Mouse (Mus musculus) liver, embryonic 14.5 days (tissue): Measurements from ENCODE around the gene Gpr50. TPM values are rescaled to one million over a fixed set of nuclear protein-coding genes. Genes with fewer than 3 reads are reported as not detected.

Experiments
- ATAC-seq: fragments of 200-750 bp; cut with Nextera tagmentation; 2 replicates; pipeline ENCODE4 v1.8.0; 2017; ENCODE audit warnings: moderate number of reproducible peaks, mild to moderate bottlenecking, moderate library complexity; ENCODE audit not compliant: insufficient read depth
- DNase-seq, 3 experiments: peaks; one replicate each; pipeline ENCODE4 v3.0.0-alpha.2; 2012 to 2013; ENCODE audit warnings: low read depth in 3 of 3, low spot score in 3 of 3
- H3K27ac ChIP-seq: fragments of 300-500 bp; sonication (generic); 2 replicates; pipeline ENCODE4 v1.5.1; 2014; ENCODE audit warnings: moderate library complexity, mild to moderate bottlenecking, control low read depth, inconsistent platforms
- H3K27me3 ChIP-seq: fragments of 300-500 bp; sonication (generic); 2 replicates; pipeline ENCODE4 v1.6.1; 2014; ENCODE audit warnings: mild to moderate bottlenecking, low read length, moderate library complexity; ENCODE audit not compliant: control insufficient read depth, insufficient read depth
- H3K36me3 ChIP-seq: fragments of 300-500 bp; sonication (generic); replicated peaks from 2 replicates; pipeline ENCODE4 v1.6.1; 2014; ENCODE audit warnings: low read depth; ENCODE audit not compliant: control insufficient read depth, insufficient read depth
- H3K4me1 ChIP-seq, 2 experiments: fragments of 200-500 bp in 1 of 2; fragments of 300-500 bp in 1 of 2; sonication (generic) in 1 of 2; replicated peaks; 2 replicates each; pipeline ENCODE4 v1.6.1; 2012 to 2014; ENCODE audit warnings: antibody characterized with exemption in 1 of 2, inconsistent platforms in 1 of 2, low read length in 1 of 2; ENCODE audit not compliant: control insufficient read depth in 2 of 2, insufficient read depth in 2 of 2
- H3K4me2 ChIP-seq: fragments of 300-500 bp; sonication (generic); 2 replicates; pipeline ENCODE4 v1.6.1; 2014; ENCODE audit warnings: low read depth, mild to moderate bottlenecking, control low read depth, moderate library complexity
- H3K4me3 ChIP-seq, 2 experiments: fragments of 200-500 bp in 1 of 2; fragments of 300-500 bp in 1 of 2; sonication (generic) in 1 of 2; 2 replicates each; pipeline ENCODE4 v1.5.1; 2012 to 2014; ENCODE audit warnings: low read depth in 2 of 2, low read length in 2 of 2, mild to moderate bottlenecking in 2 of 2, control low read depth in 1 of 2, inconsistent platforms in 1 of 2, moderate library complexity in 1 of 2; ENCODE audit not compliant: insufficient read depth in 1 of 2
- H3K9ac ChIP-seq: fragments of 300-500 bp; sonication (generic); replicated peaks from 2 replicates; pipeline ENCODE4 v1.6.1; 2014; ENCODE audit warnings: mild to moderate bottlenecking, control low read depth, moderate library complexity
- H3K9me3 ChIP-seq: fragments of 300-500 bp; sonication (generic); 2 replicates; pipeline ENCODE4 v1.6.1; 2016; ENCODE audit warnings: low read length, mixed read lengths; ENCODE audit not compliant: control insufficient read depth
- CTCF ChIP-seq: IDR thresholded peaks from 2 replicates; pipeline ENCODE4 v1.5.1; 2016; ENCODE audit warnings: antibody characterized with exemption, low read depth, control low read depth
- EP300 ChIP-seq: IDR thresholded peaks from 2 replicates; pipeline ENCODE4 v1.6.1; 2016; ENCODE audit warnings: antibody characterized with exemption, low read depth
- WGBS: fragments of 180-500 bp; shearing (Covaris S2); extraction: QIAGEN DNeasy Blood & Tissue Kit; methylation state at CpG from one replicate; pipeline ENCODE4 v1.1.7; 2014; ENCODE audit not compliant: insufficient replicate concordance; 5-methylcytosine and 5-hydroxymethylcytosine counted together
- polyA plus RNA-seq, 2 experiments: library from polyadenylated mRNA; depleted of rRNA in 1 of 2; stranded (reverse) in 1 of 2; unstranded in 1 of 2; fragments of >200 nt; fragmentation: Nextera tagmentation in 1 of 2; extraction: Ambion mirVana in 1 of 2; gene quantifications; 2 replicates each; pipeline versions ENCODE4 v1.2.1 to v1.2.3; 2012 to 2014

Gene Gpr50
- polyA plus RNA-seq, 2 experiments: 0.03 to 0.11 TPM

DNA sequence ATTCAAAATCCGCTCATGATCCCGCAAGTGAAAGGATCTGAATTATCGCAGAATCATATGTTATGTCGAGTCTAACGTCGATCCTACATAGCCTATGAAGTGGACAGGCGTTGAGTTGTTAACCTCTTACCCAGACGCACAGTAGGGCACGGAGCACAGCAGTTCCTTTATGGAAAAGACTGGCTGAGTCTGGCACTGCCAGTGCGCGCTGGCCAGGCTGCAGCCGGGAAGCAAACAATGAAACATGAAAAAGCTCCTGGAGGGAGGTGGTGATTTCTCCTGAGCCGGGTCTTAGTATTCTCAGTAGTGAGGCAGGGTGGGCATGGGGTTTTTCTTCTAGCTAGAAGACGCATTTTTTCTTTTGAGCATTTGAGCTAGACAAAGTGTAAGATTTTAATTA lies 1.7 kb upstream of the Gpr50 start:
- TF ChIP-seq EP300 (no peak), CTCF (no peak)
- 20% methylated on average over 14 of the region's 14 CpGs for WGBS
- ATAC-seq (no peak), DNase-seq (no peak)
- Histone ChIP-seq H3K36me3 (no peaks in the 10 kb centered on the region), H3K4me3 (no peak overlapping the region), H3K4me2 (no peak overlapping the region), H3K27ac (no peak overlapping the region), H3K9ac (no peak overlapping the region), H3K27me3 (peaks cover 43% of the 10 kb centered on the region), H3K4me1 (no peaks in the 10 kb centered on the region), H3K9me3 (no peaks in the 10 kb centered on the region; the same call in 1 of the 2 replicates)

GRCm38 (mm10) chrX:71663871-71664687 lies 612 bp downstream of the Gpr50 start:
- ATAC-seq (no peak), DNase-seq (no peak)
- 14% methylated on average over 76 of the region's 76 CpGs for WGBS
- Histone ChIP-seq H3K4me3 (0 out of 4 replicates have a peak overlapping the region, but pooled peaks of 1 of the 2 experiments have one; percentile 10), H3K9me3 (no peaks in the 10 kb centered on the region; the same call in 1 of the 2 replicates), H3K27me3 (peaks cover 43% of the 10 kb centered on the region), H3K9ac (no peak overlapping the region), H3K36me3 (no peaks in the 10 kb centered on the region), H3K27ac (no peak overlapping the region), H3K4me1 (no peaks in the 10 kb centered on the region), H3K4me2 (no peak overlapping the region)
- no peak for TF ChIP-seq CTCF
- TF ChIP-seq EP300: no peak

DNA sequence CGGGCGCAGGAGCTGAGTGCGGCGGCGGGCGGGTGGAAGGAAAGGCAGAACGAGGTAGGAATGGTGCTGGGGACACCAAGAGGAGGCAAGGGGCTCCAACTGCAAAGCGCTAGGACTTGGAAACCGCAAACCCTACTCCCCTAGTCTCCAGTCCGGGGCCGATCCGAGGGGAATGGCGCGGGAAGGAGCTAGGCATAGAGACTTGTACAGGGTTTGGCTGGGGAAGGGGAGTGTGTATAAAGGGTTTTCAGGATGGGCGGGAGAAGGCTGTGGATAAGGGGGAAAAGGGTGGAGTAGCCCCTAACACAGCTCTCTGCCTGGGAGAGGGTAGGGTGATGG lies 1.2 kb downstream of the Gpr50 start:
- Histone ChIP-seq H3K9me3 (no peaks in the 10 kb centered on the region; the same call in 1 of the 2 replicates), H3K36me3 (no peaks in the 10 kb centered on the region), H3K9ac (no peak overlapping the region), H3K4me3 (no peak overlapping the region), H3K4me1 (no peaks in the 10 kb centered on the region), H3K27me3 (peaks cover 43% of the 10 kb centered on the region), H3K27ac (no peak overlapping the region), H3K4me2 (no peak overlapping the region)
- 7% methylated on average over 15 of the region's 15 CpGs for WGBS
- no peak for DNase-seq
- TF ChIP-seq EP300: no peak
- no peak for TF ChIP-seq CTCF
- ATAC-seq: no peak

DNA sequence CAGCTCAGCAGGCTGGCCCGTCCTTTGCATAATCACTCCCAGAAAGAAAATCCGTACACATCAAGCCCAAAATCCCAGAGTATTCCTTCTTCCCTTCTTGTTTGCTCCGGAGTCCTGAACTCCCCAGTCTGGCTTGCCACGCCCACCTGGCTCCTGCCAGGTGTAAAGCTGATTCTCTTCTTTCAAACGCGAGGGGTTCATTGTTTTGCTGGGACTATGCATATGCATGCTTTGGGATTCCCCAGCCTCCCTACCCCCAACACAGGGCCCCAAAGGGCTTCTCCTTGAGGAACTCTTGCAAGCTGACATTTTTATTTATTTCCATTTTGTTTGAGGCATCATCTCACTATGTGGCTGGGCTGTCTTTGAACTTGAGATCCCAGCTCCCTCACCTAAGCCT lies 6.8 kb downstream of the Gpr50 start:
- Histone ChIP-seq H3K9ac (no peak overlapping the region), H3K4me1 (no peaks in the 10 kb centered on the region), H3K36me3 (no peaks in the 10 kb centered on the region), H3K9me3 (no peaks in the 10 kb centered on the region), H3K27me3 (peaks cover 4% of the 10 kb centered on the region), H3K4me2 (no peak overlapping the region), H3K4me3 (no peak overlapping the region), H3K27ac (no peak overlapping the region)
- no peak for DNase-seq
- whole genome bisulfite sequencing: 16% methylated on average over 6 of the region's 6 CpGs
- ATAC-seq: no peak
- TF ChIP-seq CTCF (no peak), EP300 (no peak)

DNA sequence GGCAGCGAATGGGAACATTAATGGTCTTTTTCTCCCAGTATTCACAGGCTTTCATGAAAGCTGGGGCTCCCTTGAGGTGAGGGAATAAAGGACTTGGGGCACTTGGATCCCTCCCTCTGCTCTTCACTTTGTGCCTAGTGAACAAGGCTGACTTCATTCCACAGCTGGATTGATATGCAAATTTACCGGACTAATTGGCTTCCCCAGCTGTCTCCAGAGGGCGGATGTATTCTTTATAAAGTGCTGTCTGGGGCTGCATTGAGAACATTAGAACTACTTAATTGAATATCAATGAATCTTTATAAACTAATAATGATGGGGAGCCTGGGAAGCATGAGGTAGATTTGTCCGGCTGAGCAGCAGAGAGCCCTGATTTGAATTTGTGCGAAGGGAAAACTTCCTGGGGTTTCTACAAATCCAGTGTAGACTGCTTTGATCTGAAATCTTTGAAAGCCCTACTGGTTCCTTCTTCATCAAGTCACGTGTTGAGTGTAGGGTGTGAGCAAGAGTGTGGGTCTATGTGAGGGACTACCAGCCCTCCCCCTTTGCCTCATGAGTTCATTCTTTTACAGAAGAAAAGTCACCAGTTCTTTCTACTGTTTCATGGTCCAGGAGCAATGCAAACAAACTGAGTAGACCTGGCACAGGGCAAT lies 37.5 kb downstream of the Gpr50 start:
- Histone ChIP-seq H3K27me3 (no peaks in the 10 kb centered on the region), H3K4me1 (no peaks in the 10 kb centered on the region), H3K9ac (no peak overlapping the region), H3K4me3 (no peak overlapping the region), H3K36me3 (no peaks in the 10 kb centered on the region), H3K9me3 (no peaks in the 10 kb centered on the region), H3K4me2 (no peak overlapping the region), H3K27ac (no peak overlapping the region)
- TF ChIP-seq EP300 (no peak), CTCF (no peak)
- no peak for ATAC-seq
- WGBS: 23% methylated on average over 6 of the region's 6 CpGs
- DNase-seq: no peak

Other genes starting within 250 kb of the Gpr50 start
- 5.7 and 7.2 TPM in 2 replicates for gene Cd99l2, start 170.8 kb upstream of the Gpr50 start, polyA plus RNA-seq (2012; rRNA removed)
- 7.2 and 9.7 TPM in 2 replicates for gene Cd99l2, start 170.8 kb upstream of the Gpr50 start, polyA plus RNA-seq (2014; fragmentation: Nextera tagmentation; extraction: Ambion mirVana)
- gene Hmgb3, start 107.7 kb upstream of the Gpr50 start, polyA plus RNA-seq (2012; rRNA removed): 95.7 and 170 TPM in 2 replicates
- 148 and 169 TPM in 2 replicates for gene Hmgb3, start 107.7 kb upstream of the Gpr50 start, polyA plus RNA-seq (2014; fragmentation: Nextera tagmentation; extraction: Ambion mirVana)
- 3.1 and 4.1 TPM in 2 replicates for gene Vma21, start 152.3 kb downstream of the Gpr50 start, polyA plus RNA-seq (2012; rRNA removed)
- 23.0 and 23.4 TPM in 2 replicates for gene Vma21, start 152.3 kb downstream of the Gpr50 start, polyA plus RNA-seq (2014; fragmentation: Nextera tagmentation; extraction: Ambion mirVana)